ENCODE assay signal across 17 mouse cellular contexts in genomic region chr3:57203418-57203817, GRCm38 (mm10).
DNase-seq lines count a peak whose midpoint lies in the region; ATAC-seq and TF ChIP-seq lines count a peak whose summit lies in the region.
"Had no signal": no experiment of that assay in that cellular context is flagged by ENCODE, and none has a peak within 500 bp of the region (broad histone marks: within the 10 kb centered on the region; RNA-seq: fewer than 3 reads in every experiment).

No protein-coding gene starts in this region.

- H3K4me1 ChIP-seq in forebrain, embryonic 13.5 days = no peaks in the 10 kb centered on the region
- no peaks in the 10 kb centered on the region for H3K4me1 ChIP-seq in forebrain, embryonic 16.5 days (replicated peaks; ENCODE audit: control insufficient read depth, insufficient read depth, low read length)
- no peaks in the 10 kb centered on the region for H3K4me1 ChIP-seq in kidney, adult 2 months (ENCODE audit: control insufficient read depth, insufficient read depth, low read length)
- no peaks in the 10 kb centered on the region for H3K4me1 ChIP-seq in neural tube, embryonic 13.5 days (replicated peaks)
- no peaks in the 10 kb centered on the region for H3K4me1 ChIP-seq in neural tube, embryonic 15.5 days
- H3K4me1 ChIP-seq: heart, embryonic 10.5 days; kidney, embryonic 15.5 days; liver, embryonic 13.5 days had no signal

- no peak for TF ChIP-seq CTCF in kidney, adult 2 months (conservative IDR thresholded peaks at IDR 0.05; ENCODE audit: insufficient read depth, insufficient read length, low read depth, low read length)

- peak; percentile 2 for DNase-seq in kidney, adult 2 months
- no peak for DNase-seq in kidney, adult 11 months
- no peak for DNase-seq in thymus, postnatal 14 days
- DNase-seq: B cell, adult 2 months; liver, embryonic 13.5 days; lung, adult 2 months had no signal

- H3K4me3 ChIP-seq in forebrain, embryonic 13.5 days = no peak overlapping the region
- H3K4me3 ChIP-seq in forebrain, embryonic 16.5 days (replicated peaks; ENCODE audit: low read length) = no peak overlapping the region
- H3K4me3 ChIP-seq in kidney, adult 2 months (ENCODE audit: insufficient read depth, low read depth, low read length) = no peak overlapping the region
- H3K4me3 ChIP-seq in neural tube, embryonic 13.5 days = no peak overlapping the region
- H3K4me3 ChIP-seq in neural tube, embryonic 15.5 days (replicated peaks) = no peak overlapping the region
- H3K4me3 ChIP-seq: heart, embryonic 10.5 days; kidney, embryonic 15.5 days; left cerebral cortex, adult 2 months; liver, embryonic 13.5 days had no signal

- H3K9me3 ChIP-seq in forebrain, embryonic 13.5 days (replicated peaks) = no peaks in the 10 kb centered on the region
- no peaks in the 10 kb centered on the region for H3K9me3 ChIP-seq in forebrain, embryonic 16.5 days (ENCODE audit: control insufficient read depth, low read length)
- no peaks in the 10 kb centered on the region for H3K9me3 ChIP-seq in neural tube, embryonic 13.5 days
- no peaks in the 10 kb centered on the region for H3K9me3 ChIP-seq in neural tube, embryonic 15.5 days (replicated peaks)
- H3K9me3 ChIP-seq: heart, embryonic 10.5 days; kidney, embryonic 15.5 days; liver, embryonic 13.5 days had no signal

- no peak overlapping the region for H3K9ac ChIP-seq in forebrain, embryonic 13.5 days
- no peak overlapping the region for H3K9ac ChIP-seq in forebrain, embryonic 16.5 days (replicated peaks; ENCODE audit: low read depth, low read length)
- no peak overlapping the region for H3K9ac ChIP-seq in neural tube, embryonic 13.5 days
- H3K9ac ChIP-seq in neural tube, embryonic 15.5 days (replicated peaks) = no peak overlapping the region
- H3K9ac ChIP-seq: kidney, embryonic 15.5 days; liver, embryonic 13.5 days had no signal

- WGBS in forebrain, embryonic 13.5 days = 67% methylated on average over 4 of the region's 4 CpGs
- 78% methylated on average over 4 of the region's 4 CpGs for WGBS in forebrain, embryonic 16.5 days
- 74% methylated on average over 4 of the region's 4 CpGs for WGBS in kidney, adult 2 months
- whole genome bisulfite sequencing in neural tube, embryonic 13.5 days = 70% methylated on average over 4 of the region's 4 CpGs
- 71% methylated on average over 4 of the region's 4 CpGs for WGBS in neural tube, embryonic 15.5 days

- no peaks in the 10 kb centered on the region for H3K27me3 ChIP-seq in forebrain, embryonic 13.5 days
- no peaks in the 10 kb centered on the region for H3K27me3 ChIP-seq in forebrain, embryonic 16.5 days (replicated peaks; ENCODE audit: control insufficient read depth, insufficient read depth, low read length)
- no peaks in the 10 kb centered on the region for H3K27me3 ChIP-seq in kidney, adult 2 months (replicated peaks; ENCODE audit: control insufficient read depth, insufficient read depth, low read length)
- H3K27me3 ChIP-seq in neural tube, embryonic 13.5 days = no peaks in the 10 kb centered on the region
- H3K27me3 ChIP-seq in neural tube, embryonic 15.5 days (replicated peaks) = no peaks in the 10 kb centered on the region
- H3K27me3 ChIP-seq: CH12.LX; kidney, embryonic 15.5 days; liver, embryonic 13.5 days had no signal

- H3K4me2 ChIP-seq in forebrain, embryonic 13.5 days = no peak overlapping the region
- no peak overlapping the region for H3K4me2 ChIP-seq in forebrain, embryonic 16.5 days (ENCODE audit: low read length)
- no peak overlapping the region for H3K4me2 ChIP-seq in neural tube, embryonic 13.5 days
- no peak overlapping the region for H3K4me2 ChIP-seq in neural tube, embryonic 15.5 days
- H3K4me2 ChIP-seq: kidney, embryonic 15.5 days; liver, embryonic 13.5 days had no signal

- H3K36me3 ChIP-seq in forebrain, embryonic 13.5 days (ENCODE audit: poor library complexity, severe bottlenecking) = no peaks in the 10 kb centered on the region
- H3K36me3 ChIP-seq in forebrain, embryonic 16.5 days (ENCODE audit: control insufficient read depth, insufficient read depth) = no peaks in the 10 kb centered on the region
- no peaks in the 10 kb centered on the region for H3K36me3 ChIP-seq in kidney, adult 2 months (ENCODE audit: control insufficient read depth, insufficient read depth, low read length)
- H3K36me3 ChIP-seq in neural tube, embryonic 13.5 days = no peaks in the 10 kb centered on the region
- no peaks in the 10 kb centered on the region for H3K36me3 ChIP-seq in neural tube, embryonic 15.5 days
- H3K36me3 ChIP-seq: G1E; heart, embryonic 10.5 days; kidney, embryonic 15.5 days; liver, embryonic 13.5 days had no signal

- TF ChIP-seq POLR2A in kidney, adult 2 months (IDR thresholded peaks at IDR 0.05; ENCODE audit: low read depth, low read length) = no peak

- ATAC-seq in forebrain, embryonic 13.5 days = 0 out of 2 replicates have a peak, but pooled peaks have one; percentile 38
- ATAC-seq in forebrain, embryonic 16.5 days = no peak; the same call in 1 of the 2 replicates
- ATAC-seq in neural tube, embryonic 13.5 days (ENCODE audit: low read depth) = peak; percentile 61; the same call in 1 of the 2 replicates
- ATAC-seq in neural tube, embryonic 15.5 days (ENCODE audit: low FRiP score) = no peak
- ATAC-seq: inflammation-experienced regulatory T-cells, adult 6 months; Patski had no signal

- H3K27ac ChIP-seq in forebrain, embryonic 13.5 days = no peak overlapping the region
- no peak overlapping the region for H3K27ac ChIP-seq in forebrain, embryonic 16.5 days (ENCODE audit: low read length)
- no peak overlapping the region for H3K27ac ChIP-seq in kidney, adult 2 months (ENCODE audit: insufficient read depth, low read depth, low read length)
- H3K27ac ChIP-seq in neural tube, embryonic 13.5 days (replicated peaks) = no peak overlapping the region
- no peak overlapping the region for H3K27ac ChIP-seq in neural tube, embryonic 15.5 days (replicated peaks)
- H3K27ac ChIP-seq: heart, embryonic 10.5 days; kidney, embryonic 15.5 days; left cerebral cortex, adult 2 months; liver, embryonic 13.5 days had no signal

Comparison
In these comparisons a context has a peak if more than half of its experiments do, and no peak if none do; other contexts are left out.
1. ATAC-seq: peak in forebrain, embryonic 13.5 days (single experiment) and neural tube, embryonic 13.5 days (single experiment); none in forebrain, embryonic 16.5 days (single experiment) and neural tube, embryonic 15.5 days (single experiment).